Mouse (Mus musculus) neutrophil, adult 5-6 weeks (primary cell): Measurements from ENCODE around the gene Magix. TPM values are rescaled to one million over a fixed set of nuclear protein-coding genes. Genes with fewer than 3 reads are reported as not detected.

Experiments
- ATAC-seq: fragments of 151-379, 151-347 bp; 2 replicates; pipeline ENCODE4 v1.8.0; 2017; ENCODE audit warnings: mild to moderate bottlenecking, moderate TSS enrichment; ENCODE audit not compliant: insufficient number of reproducible peaks, poor library complexity, low FRiP score, severe bottlenecking; ENCODE audit errors: extremely low read depth
- total RNA-seq: library from RNA; stranded (forward); fragments of 200-1000 nt; gene quantifications from 2 replicates; pipeline ENCODE4 v1.2.3, GENCODE M21; 2017

Gene Magix
- total RNA-seq, 1 experiment from 2014 or later: not detected

- no peak for ATAC-seq
Measured at GRCm38 (mm10) chrX:7678986-7679385, 2.1 kb downstream of the Magix start.

DNA sequence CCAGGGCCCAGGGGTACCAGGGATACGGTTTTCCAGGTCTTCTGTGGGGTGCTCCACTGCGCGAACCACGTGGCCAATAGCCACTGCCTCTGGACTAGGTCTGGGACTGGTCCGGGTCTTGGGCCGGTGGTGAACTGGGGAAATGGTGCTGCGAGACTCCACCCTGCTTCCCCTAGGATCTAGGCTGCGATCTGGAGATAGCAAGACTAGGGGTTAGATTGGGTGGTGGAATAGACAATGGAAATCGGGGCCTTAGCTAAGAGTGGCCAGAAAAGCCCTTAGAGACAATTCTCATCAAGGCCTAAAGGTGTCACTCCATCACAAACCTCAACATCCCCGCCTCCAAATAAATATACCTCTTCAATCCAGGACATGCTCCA lies 6.1 kb downstream of the Magix start:
- no peak for ATAC-seq

DNA sequence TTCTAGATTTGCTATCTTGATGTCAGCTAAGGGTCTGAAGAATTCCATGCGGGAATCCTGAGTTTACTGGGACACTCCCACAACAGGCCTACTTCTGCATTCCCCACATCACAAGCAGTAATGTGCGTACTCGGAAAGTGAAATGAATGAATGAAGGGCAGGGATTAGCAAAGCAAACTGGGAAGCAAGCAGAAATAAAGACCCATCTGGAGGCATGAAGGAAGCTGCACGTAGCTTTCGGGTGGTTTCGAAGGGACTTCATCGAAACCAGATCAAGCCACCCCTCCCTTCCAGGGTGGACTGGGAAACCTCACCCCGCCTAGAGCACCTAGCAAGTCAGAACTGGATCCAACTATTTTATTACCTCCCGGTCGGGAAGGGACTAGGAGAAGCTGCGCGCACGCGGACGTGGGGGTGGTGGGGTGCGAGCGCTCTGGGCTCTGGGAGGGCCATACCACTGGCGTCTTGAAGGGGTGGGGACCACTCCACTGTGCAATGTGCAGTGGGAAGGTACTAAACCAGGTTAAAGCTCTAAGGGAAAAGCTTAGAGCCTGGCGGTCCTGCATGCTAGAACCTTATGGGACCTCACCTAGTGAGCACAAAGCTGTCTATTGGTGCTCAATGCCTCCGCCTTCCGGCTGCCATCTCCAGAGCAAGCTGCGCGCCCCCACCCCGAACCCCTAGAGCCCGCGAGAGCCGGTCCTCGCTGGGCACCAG lies 6.6 kb downstream of the Magix start:
- ATAC-seq: no peak

- peak; percentile 77 for ATAC-seq
Measured at GRCm38 (mm10) chrX:7673578-7674281, 7.3 kb downstream of the Magix start.

DNA sequence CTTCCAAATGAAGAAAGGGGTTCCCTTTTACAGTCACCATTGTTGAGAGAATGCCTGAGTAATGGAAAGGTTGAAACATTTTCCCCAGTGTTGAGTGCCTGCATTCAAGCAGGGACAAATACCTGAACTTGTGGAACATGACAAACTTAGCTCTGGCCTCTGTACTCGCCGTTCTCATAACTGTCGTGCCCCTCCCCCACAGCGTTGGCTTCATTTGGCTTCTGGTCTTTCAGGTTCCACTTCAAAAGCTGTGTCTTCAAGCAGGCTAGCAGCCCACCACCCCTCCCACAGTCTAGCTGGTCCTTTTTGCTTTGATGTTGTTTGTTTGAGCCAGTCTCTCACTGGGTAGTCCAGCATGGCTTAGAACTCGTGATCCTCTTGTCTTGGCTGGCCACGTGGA lies 8.3 kb downstream of the Magix start:
- no peak for ATAC-seq

DNA sequence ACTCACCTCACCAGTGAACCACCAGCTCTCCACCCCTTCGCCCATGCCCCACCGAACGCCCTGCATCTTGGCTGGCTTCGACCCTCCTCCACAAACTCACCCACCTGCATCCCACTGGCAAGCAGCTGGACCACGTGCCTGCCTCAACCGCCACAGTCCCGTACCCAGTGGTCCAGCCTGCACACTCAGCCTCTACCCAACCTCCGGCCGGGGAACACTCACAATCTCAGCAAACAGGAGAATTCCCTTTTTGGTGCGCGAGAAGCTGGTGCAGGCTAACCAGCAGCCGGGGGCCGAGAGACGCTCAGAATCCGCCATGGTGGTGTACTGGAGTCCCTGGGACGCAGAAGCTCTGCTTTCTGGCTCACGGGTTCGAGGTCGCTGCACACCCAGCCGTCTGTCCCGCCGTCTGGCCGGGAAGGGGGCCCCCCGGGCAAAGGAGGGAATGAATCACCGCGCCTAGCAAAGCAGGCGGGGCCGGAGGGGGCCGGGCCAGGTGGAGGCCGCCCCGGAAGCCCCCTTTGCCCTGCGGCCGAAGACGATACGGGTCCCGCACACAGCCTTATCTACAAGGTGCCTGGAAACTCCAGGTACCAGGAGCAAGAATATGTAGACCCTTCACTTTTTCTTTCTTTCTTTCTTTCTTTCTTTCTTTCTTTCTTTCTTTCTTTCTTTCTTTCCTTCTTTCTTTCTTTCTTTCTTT lies 10.0 kb downstream of the Magix start, which contains the start of gene Plp2:
Gene Plp2 (minus strand): TSS at position 470 of the 703 bp plus-strand sequence.
- no peak for ATAC-seq

DNA sequence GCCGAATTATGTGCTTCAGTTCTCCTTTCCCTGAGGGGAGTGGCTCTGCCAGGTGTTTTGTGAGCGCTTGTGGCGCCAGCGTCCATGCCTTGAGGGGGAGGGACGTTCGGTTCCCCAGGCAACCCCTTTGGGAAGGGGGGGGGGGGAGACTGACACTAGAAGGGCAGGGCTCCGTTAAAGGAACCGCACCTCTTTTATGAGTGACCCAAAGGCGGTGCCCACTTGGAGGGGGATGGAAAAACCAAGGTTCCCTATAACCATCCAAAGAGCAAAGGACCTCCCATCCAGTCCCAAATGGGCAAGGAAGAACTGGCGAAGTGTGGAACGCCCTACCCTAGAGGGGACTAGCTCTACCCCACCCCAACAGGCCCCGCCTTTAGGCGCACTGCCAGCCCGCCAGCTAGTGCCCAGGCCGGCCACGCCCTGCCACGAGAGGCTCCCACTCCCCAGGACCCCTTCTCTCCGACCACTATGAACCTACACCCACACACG lies 10.6 kb downstream of the Magix start:
- peak; percentile 66 for ATAC-seq

GRCm38 (mm10) chrX:7665739-7666502 lies 15.1 kb downstream of the Magix start:
- ATAC-seq: no peak

DNA sequence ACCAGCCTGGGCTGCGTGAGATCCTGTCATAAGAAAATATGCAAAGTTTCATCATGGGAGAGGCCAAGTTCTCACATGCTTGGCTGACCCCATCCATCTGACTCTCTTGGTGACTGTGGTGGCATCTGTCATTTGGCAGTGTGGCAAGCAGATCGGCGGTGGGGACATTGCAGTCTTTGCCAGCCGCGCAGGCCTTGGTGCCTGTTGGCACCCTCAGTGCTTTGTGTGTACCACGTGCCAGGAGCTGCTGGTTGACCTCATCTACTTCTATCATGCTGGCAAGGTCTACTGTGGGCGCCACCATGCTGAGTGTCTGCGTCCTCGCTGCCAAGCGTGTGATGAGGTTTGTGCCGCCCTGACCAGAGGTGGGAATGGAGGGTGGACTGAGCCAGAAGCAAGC lies 16.3 kb downstream of the Magix start:
- ATAC-seq: no peak

- ATAC-seq: no peak
Measured at GRCm38 (mm10) chrX:7662936-7663335, 18.1 kb downstream of the Magix start.

DNA sequence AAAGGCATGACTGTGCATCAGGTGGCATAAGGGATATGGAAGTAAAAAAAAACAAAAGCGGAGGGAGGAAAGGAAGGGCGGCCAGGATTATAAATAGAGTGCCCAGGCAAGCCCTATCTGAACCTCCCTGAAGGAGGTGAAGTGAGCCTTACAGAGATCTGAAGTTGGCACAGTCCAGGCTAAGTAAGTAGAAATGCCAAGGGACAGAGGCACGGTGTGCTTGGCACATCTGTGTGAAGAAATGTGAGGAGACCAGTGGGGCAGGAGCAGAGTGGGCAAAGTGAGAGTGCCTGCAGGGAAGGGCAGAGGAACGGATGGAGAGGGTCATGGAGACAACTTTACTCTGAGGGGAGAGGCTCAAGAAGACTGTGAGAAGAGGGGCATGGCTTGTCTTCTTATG lies 20.0 kb downstream of the Magix start:
- no peak for ATAC-seq

GRCm38 (mm10) chrX:7658785-7659589 lies 22.1 kb downstream of the Magix start:
- no peak for ATAC-seq

- ATAC-seq: no peak
Measured at GRCm38 (mm10) chrX:7658031-7658784, 22.8 kb downstream of the Magix start.

DNA sequence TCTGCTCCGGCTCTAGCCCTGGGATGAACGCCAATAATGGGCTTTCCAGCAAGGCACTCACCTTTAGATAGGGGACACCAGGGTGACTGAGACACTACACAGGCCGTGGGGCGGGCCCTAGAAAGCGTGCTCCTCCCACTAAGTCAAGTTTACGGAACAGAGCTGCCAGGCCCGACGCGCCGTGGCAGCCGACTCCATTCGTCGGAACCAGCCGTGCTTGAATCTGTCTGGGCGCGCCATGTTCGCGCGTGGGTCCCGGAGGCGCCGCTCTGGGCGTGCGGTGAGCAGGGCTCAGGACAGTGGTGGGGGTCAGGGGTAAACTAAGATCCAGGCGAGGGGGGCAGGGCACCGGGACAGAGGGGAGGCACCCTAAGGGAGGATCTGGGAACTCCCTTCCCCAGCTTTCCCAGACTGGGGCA lies 23.8 kb downstream of the Magix start, which contains the start of gene Prickle3:
Gene Prickle3 (plus strand): TSS at position 40 of the 419 bp plus-strand sequence.
- ATAC-seq: peak; percentile 97

GRCm38 (mm10) chrX:7648671-7649304 lies 32.3 kb downstream of the Magix start:
- peak; percentile 92 for ATAC-seq

DNA sequence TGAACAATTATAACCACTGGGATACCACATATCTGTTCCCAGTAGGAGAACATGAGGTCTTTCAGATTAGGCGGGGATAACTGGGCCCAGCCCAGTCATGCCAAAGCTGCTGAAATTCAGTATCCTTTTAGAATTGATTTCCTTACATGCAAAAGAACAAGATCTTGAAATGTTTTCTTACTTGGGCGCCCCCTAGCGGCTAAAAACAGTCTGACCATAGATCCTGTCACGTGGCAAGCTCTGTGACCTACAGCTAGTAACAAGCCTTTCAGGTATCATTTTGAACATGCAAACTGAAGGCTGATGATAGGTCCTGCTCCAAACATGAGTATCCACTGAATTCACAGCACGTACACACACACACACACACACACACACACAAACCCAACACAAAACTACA lies 35.7 kb downstream of the Magix start:
- peak; percentile 21; the same call in 1 of the 2 replicates for ATAC-seq

DNA sequence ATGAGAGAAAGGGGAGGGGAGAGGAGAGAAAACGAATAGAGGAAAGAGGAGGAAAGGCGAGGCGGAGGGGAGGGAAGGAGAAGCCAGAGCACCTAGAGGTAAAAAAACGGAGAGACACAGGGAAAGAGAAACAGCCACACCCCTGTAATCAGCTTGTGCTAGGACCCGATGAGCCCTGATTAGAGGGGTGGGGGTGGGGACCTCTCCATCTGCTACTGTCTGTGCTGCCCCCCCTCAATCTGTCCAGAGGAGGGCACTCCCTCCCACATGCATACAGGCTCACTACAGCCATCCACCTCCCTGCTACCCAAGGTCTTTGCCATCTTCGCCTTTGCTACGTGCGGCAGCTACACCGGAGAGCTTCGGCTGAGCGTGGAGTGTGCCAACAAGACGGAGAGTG lies 40.3 kb downstream of the Magix start:
- no peak for ATAC-seq
